Mouse (Mus musculus) pancreas, adult 10 weeks (tissue): ENCODE data around the gene Smtnl2. TPM values are rescaled to one million over a fixed set of nuclear protein-coding genes. Genes with fewer than 3 reads are reported as not detected.

Source experiments
- polyA plus RNA-seq: library from polyadenylated mRNA; stranded (reverse); fragments of 350-450 nt; fragmentation: Illumina TruSeq; extraction: RNeasy Lipid Tissue Mini Kit (QIAGEN cat#74804); gene quantifications from one replicate; pipeline ENCODE4 v1.2.3, GENCODE M21; 2015; ENCODE audit warnings: low read depth, low replicate concordance; ENCODE audit not compliant: insufficient read depth

Gene Smtnl2
- polyA plus RNA-seq = 3.6 TPM

GRCm38 (mm10) chr11:72411093-72411921 lies at the start of gene Smtnl2:
Gene Smtnl2 (minus strand): TSS chr11:72411713.

GRCm38 (mm10) chr11:72440965-72441664 lies 29.6 kb upstream of the Smtnl2 start, which contains the start of gene Mybbp1a:
Gene Mybbp1a (plus strand): TSS chr11:72441355.

GRCm38 (mm10) chr11:72434963-72435693 lies 23.6 kb upstream of the Smtnl2 start, which contains the start of gene Ggt6:
Gene Ggt6 (plus strand): TSS chr11:72435526.

GRCm38 (mm10) chr11:72362347-72362741 lies 49.2 kb downstream of the Smtnl2 start, which contains the start of gene Tekt1:
Gene Tekt1 (minus strand): TSS chr11:72362442.

Other genes with a start within 250 kb of the Smtnl2 start
- gene Gm43951, start 204.9 kb downstream of the Smtnl2 start, polyA plus RNA-seq = not detected
- gene 4933427D14Rik, start 204.3 kb downstream of the Smtnl2 start, polyA plus RNA-seq = 3.9 TPM
- gene Txndc17, start 204.2 kb downstream of the Smtnl2 start, polyA plus RNA-seq = 45.2 TPM
- gene Med31, start 196.1 kb downstream of the Smtnl2 start, polyA plus RNA-seq = 3.6 TPM
- gene Slc13a5, start 144.5 kb downstream of the Smtnl2 start, polyA plus RNA-seq = not detected
- gene Xaf1, start 110.1 kb downstream of the Smtnl2 start, polyA plus RNA-seq = 8.9 TPM
- not detected for gene Fbxo39, start 97.3 kb downstream of the Smtnl2 start, polyA plus RNA-seq
- not detected for gene Tekt1, start 49.3 kb downstream of the Smtnl2 start, polyA plus RNA-seq
- gene Ggt6, start 23.8 kb upstream of the Smtnl2 start, polyA plus RNA-seq = 0.61 TPM
- 21.5 TPM for gene Mybbp1a, start 29.6 kb upstream of the Smtnl2 start, polyA plus RNA-seq
- gene Spns2, start 78.2 kb upstream of the Smtnl2 start, polyA plus RNA-seq = 25.8 TPM
- 0.22 TPM for gene Spns3, start 138.8 kb upstream of the Smtnl2 start, polyA plus RNA-seq
- gene Ube2g1, start 195.6 kb upstream of the Smtnl2 start, polyA plus RNA-seq = 3.0 TPM